Mouse (Mus musculus) myocyte (in vitro differentiated cells): ENCODE measurements around the gene Cyp2j13. TPM values are rescaled to one million over a fixed set of nuclear protein-coding genes. Genes with fewer than 3 reads are reported as not detected.
"Not testable (repeated sequence)": the region's sequence is repeated elsewhere in the genome, so short reads cannot be mapped to it uniquely, and the experiment has no call there.

ENCODE experiments used
- H3K27me3 ChIP-seq: one replicate; pipeline ENCODE4 v1.6.1; 2011; ENCODE audit not compliant: control insufficient read depth, insufficient read depth, insufficient read length
- H3K36me3 ChIP-seq: one replicate; pipeline ENCODE4 v1.6.1; 2011; ENCODE audit not compliant: control insufficient read depth, insufficient read depth
- H3K4me2 ChIP-seq: one replicate; pipeline ENCODE4 v1.6.1; 2011; ENCODE audit warnings: low read depth, control low read depth
- H3K4me3 ChIP-seq: one replicate; pipeline ENCODE4 v1.5.1; 2011; ENCODE audit warnings: mild to moderate bottlenecking, control low read depth, moderate library complexity
- H3K79me2 ChIP-seq: one replicate; pipeline ENCODE4 v1.6.1; 2011; ENCODE audit not compliant: control insufficient read depth, insufficient read depth
- H3ac ChIP-seq: one replicate; pipeline ENCODE4 v1.6.1; 2011; ENCODE audit not compliant: control insufficient read depth, insufficient read length
- CEBPB ChIP-seq: IDR thresholded peaks from 2 replicates; pipeline ENCODE4 v1.6.1; 2011; ENCODE audit warnings: mild to moderate bottlenecking, moderate library complexity; ENCODE audit not compliant: poor library complexity, insufficient read depth, severe bottlenecking
- E2F4 ChIP-seq: IDR thresholded peaks from one replicate; pipeline ENCODE4 v1.6.1; 2011; ENCODE audit warnings: mild to moderate bottlenecking, control low read depth, moderate library complexity; ENCODE audit not compliant: insufficient read depth
- MAX ChIP-seq: IDR thresholded peaks from one replicate; pipeline ENCODE4 v1.6.1; 2011; ENCODE audit warnings: low read depth, mild to moderate bottlenecking, control low read depth
- MYOD1 ChIP-seq, 3 experiments: IDR thresholded peaks; one replicate each; pipeline ENCODE4 v1.6.1; 2011; ENCODE audit warnings: control low read depth in 2 of 3, low read depth in 2 of 3, mild to moderate bottlenecking in 2 of 3, moderate library complexity in 1 of 3; ENCODE audit not compliant: insufficient read length in 2 of 3, control insufficient read depth in 1 of 3
- MYOG ChIP-seq, 3 experiments: IDR thresholded peaks; one replicate each; pipeline ENCODE4 v1.6.1; 2011; ENCODE audit warnings: control low read depth in 2 of 3, low read depth in 2 of 3, mild to moderate bottlenecking in 2 of 3; ENCODE audit not compliant: insufficient read length in 2 of 3, control insufficient read depth in 1 of 3, insufficient read depth in 1 of 3
- POLR2A ChIP-seq: IDR thresholded peaks from one replicate; pipeline ENCODE4 v1.6.1; 2011; ENCODE audit warnings: low read depth, mild to moderate bottlenecking, control low read depth, moderate library complexity; ENCODE audit not compliant: insufficient read length
- POLR2AphosphoS2 ChIP-seq: IDR thresholded peaks from one replicate; pipeline ENCODE4 v1.6.1; 2011; ENCODE audit warnings: low read depth, control low read depth; ENCODE audit not compliant: insufficient read length
- REST ChIP-seq: IDR thresholded peaks from one replicate; pipeline ENCODE4 v1.6.1; 2011; ENCODE audit warnings: mild to moderate bottlenecking, control low read depth, moderate library complexity; ENCODE audit not compliant: insufficient read depth, insufficient read length
- SRF ChIP-seq: IDR thresholded peaks from one replicate; pipeline ENCODE4 v1.6.1; 2011; ENCODE audit warnings: low read depth; ENCODE audit not compliant: control insufficient read depth, insufficient read length
- TCF12 ChIP-seq: IDR thresholded peaks from one replicate; pipeline ENCODE4 v1.6.1; 2011; ENCODE audit warnings: mild to moderate bottlenecking, control low read depth; ENCODE audit not compliant: poor library complexity, insufficient read depth, severe bottlenecking
- TCF3 ChIP-seq: IDR thresholded peaks from one replicate; pipeline ENCODE4 v1.6.1; 2011; ENCODE audit warnings: low read depth, control low read depth; ENCODE audit not compliant: insufficient read length
- USF1 ChIP-seq: IDR thresholded peaks from one replicate; pipeline ENCODE4 v1.6.1; 2011; ENCODE audit warnings: low read depth, mild to moderate bottlenecking, control low read depth, moderate library complexity
- polyA plus RNA-seq: library from polyadenylated mRNA; unstranded; fragments of >200 nt; fragmentation: generic; extraction: Trizol; gene quantifications from one replicate; pipeline ENCODE4 v1.2.1, GENCODE M21; 2012; ENCODE audit warnings: missing spikeins

Gene Cyp2j13
- not detected for polyA plus RNA-seq

DNA sequence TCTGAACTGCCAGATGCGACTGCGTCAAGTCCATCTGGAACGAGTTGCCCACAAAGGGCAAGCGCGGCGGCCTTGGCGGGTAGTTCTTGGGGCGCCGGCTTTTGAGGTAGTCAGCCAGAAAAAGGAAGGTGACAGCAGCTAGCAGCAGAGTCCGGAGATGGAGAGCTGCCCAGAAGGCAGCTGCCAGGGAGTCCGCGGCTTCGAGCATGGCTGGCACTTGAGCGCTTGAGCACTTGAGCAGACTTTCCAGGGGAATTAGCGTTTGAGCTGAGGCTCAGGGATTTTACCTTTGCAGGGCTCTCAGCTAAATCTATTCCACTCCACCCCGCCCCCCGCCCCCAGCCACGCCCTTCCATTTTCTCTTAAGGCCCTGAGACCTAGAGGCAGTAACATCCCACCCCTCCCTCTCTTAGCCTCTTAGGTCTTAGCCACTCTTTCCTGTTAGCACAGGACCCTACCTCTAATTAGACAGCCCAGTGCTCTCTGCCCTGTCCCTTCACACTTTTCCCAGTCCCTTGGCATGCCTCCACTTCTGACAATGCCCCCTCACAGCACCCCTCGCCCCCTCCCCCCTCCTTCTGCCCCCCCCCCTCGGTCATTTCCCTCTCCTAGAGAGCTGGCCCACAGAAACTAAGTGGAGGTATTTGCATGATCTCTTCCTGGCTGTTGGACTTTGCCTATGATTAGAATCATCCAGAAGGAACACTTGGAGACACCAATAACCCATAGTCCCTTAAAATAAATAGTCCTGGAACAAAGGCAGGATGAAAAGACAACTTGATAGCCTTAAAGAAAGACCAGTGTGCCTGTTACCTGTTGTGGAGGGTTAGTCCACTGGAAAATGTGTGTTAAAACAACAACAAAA, at the start of gene Cyp2j13:
Gene Cyp2j13, minus strand, starts transcription at position 286 of the 865 bp plus-strand sequence.
- no peak within 1 kb of the TSS for H3K4me3 ChIP-seq
- H3K27me3 ChIP-seq: no peaks in the 10 kb centered on the region
- no peak for TF ChIP-seq TCF12
- peak in 1 of 3 experiments; percentile 23 for TF ChIP-seq MYOG (IDR thresholded peaks at IDR 0.05; ENCODE audit: control insufficient read depth in 1 of 3, insufficient read depth in 1 of 3, insufficient read length in 2 of 3, low read depth in 2 of 3)
- TF ChIP-seq E2F4: no peak

DNA sequence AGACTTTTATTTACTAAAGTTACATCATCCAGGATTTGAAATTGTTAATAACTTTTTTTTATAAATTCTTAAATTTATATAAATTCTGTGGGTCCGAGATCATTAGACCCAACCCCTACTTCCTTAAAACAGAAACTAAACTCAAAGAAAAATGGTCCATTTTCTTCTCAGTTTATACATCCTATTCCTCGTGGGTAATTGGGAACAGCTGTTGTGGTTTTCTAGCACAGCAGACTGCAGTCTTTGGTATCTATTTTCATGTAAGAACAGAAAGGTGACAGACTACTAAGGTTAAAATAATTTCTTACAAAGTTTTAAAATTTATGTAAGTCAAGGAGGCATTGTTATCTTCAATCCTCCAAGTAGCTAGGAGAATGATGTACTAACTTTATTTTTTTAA, 19.5 kb upstream of the Cyp2j13 start:
- Histone ChIP-seq H3ac (no peak overlapping the region), H3K4me3 (no peak overlapping the region), H3K4me2 (peak overlapping the region; percentile 38), H3K79me2 (no peaks in the 10 kb centered on the region), H3K36me3 (no peaks in the 10 kb centered on the region), H3K27me3 (no peaks in the 10 kb centered on the region)
- TF ChIP-seq POLR2A (no peak), MAX (no peak), E2F4 (no peak), REST (no peak), TCF3 (no peak), SRF (no peak), MYOG (IDR thresholded peaks at IDR 0.05; ENCODE audit: control insufficient read depth in 1 of 3, insufficient read depth in 1 of 3, insufficient read length in 2 of 3, low read depth in 2 of 3) (no peak), CEBPB (no peak), MYOD1 (IDR thresholded peaks at IDR 0.05; ENCODE audit: control insufficient read depth in 1 of 3, insufficient read length in 2 of 3, low read depth in 2 of 3) (no peak), USF1 (no peak), POLR2AphosphoS2 (no peak), TCF12 (no peak)

More for the DNA sequence above, at the start of gene Cyp2j13:
- Histone ChIP-seq H3K36me3 (no peaks in the 10 kb centered on the region), H3ac (no peak within 1 kb of the TSS), H3K4me2 (no peak within 1 kb of the TSS), H3K79me2 (no peaks in the 10 kb centered on the region)

DNA sequence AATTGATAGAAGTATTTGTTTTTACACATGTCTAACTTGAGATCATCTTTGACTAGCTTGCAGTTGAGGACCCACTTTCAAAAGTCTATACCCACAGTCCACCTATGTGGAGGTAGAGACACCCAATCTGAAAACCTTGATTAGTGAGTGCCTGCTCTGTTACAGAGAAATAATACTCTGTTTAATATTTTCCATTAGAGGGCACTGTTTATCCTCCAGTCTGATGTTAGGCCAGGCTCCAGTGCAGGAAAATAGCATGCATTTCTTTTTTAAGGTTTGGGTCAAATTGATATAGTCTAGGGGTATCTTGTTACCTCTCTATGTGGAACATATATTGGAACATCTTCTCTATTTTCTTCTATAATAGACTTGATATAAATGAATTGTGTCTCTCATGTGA, 14.5 kb upstream of the Cyp2j13 start:
- Histone ChIP-seq H3K4me2 (no peak overlapping the region), H3K79me2 (no peaks in the 10 kb centered on the region), H3K36me3 (no peaks in the 10 kb centered on the region), H3K4me3 (no peak overlapping the region), H3K27me3 (no peaks in the 10 kb centered on the region), H3ac (no peak overlapping the region)
- no peak for TF ChIP-seq E2F4

DNA sequence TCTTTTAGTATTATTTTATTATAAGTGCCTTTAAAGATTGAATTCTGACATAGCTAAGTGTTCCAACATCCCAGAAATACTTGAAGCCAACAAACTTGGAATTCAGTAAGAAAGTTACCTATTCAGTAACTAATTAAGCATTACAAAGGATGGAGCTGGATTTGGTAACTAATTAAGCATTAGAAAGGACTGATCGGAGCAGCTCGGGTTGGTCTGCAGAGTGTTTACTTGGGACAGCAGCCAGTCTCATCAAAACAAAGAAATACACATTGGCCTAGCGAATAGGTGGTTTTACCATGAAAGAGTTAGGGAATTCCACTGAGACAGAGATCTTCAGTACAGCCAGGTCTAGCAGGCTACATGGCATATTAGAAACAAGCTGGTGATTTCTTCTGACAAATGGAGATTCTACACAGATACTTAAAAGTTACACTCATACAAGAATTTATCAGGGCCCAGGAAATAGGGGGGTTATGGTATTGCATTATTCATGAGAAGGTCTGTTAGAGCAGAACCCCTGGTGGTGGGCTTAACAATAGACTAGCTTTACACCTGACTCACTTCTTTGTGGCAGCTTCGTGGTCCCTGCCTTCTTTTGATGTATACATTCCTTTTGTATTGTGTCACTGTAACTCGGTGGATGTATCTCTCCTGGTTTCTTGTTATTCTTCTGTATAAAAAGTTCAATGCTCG, 12.2 kb upstream of the Cyp2j13 start:
- H3K27me3 ChIP-seq, H3K4me2 ChIP-seq, H3K4me3 ChIP-seq, H3K36me3 ChIP-seq, H3ac ChIP-seq, H3K79me2 ChIP-seq: not testable (repeated sequence)

DNA sequence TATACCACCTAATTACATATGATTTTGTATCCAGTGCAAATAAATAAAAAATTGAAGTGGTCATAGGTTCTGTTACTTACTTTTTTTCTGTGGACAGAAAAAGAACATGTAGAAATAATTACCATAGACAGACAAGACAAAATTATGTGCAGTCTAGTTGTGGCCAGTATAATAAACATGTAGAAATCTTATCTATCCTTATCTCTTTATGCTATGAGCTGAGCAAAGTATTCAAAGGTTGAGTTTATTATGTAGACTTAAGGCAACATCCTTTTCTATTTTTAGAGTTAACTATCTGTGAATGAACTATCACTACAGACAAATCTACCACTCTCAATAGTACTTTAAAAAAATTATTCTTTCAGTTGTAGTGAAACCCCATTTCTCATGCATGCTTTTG, 962 bp upstream of the Cyp2j13 start:
- H3K36me3 ChIP-seq: no peaks in the 10 kb centered on the region
- H3ac ChIP-seq: no peak overlapping the region
- TF ChIP-seq POLR2AphosphoS2 (no peak), MAX (no peak)
- no peak overlapping the region for H3K4me3 ChIP-seq
- H3K79me2 ChIP-seq: no peaks in the 10 kb centered on the region
- H3K27me3 ChIP-seq: no peaks in the 10 kb centered on the region
- no peak overlapping the region for H3K4me2 ChIP-seq

DNA sequence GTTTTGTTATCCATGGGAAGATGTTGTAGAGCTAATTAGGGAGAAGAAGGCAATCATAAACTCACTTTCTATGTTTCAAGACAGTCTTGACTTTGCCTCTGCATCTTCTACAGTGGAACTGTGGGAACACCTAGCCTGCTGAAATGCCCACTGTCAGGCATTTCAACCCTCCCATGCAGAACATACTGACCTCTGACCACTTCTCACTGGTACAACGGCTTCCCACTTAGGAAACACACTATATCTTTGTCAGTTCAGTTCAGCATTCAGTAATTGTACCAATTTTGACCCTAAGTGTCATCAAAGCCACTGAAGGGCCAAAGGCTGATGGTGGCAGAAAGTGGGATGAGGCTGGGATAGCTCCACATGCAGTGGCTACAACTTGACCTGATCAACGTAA, 15.3 kb downstream of the Cyp2j13 start:
- Histone ChIP-seq H3K79me2 (no peaks in the 10 kb centered on the region), H3K4me3 (no peak overlapping the region), H3ac (no peak overlapping the region), H3K36me3 (no peaks in the 10 kb centered on the region), H3K27me3 (no peaks in the 10 kb centered on the region), H3K4me2 (no peak overlapping the region)
- no peak for TF ChIP-seq E2F4
- TF ChIP-seq MAX: no peak
- TF ChIP-seq POLR2A: no peak
- TF ChIP-seq MYOD1 (IDR thresholded peaks at IDR 0.05; ENCODE audit: control insufficient read depth in 1 of 3, insufficient read length in 2 of 3, low read depth in 2 of 3): no peak
- no peak for TF ChIP-seq TCF12
- TF ChIP-seq CEBPB: no peak
- TF ChIP-seq SRF: no peak
- no peak for TF ChIP-seq USF1
- no peak for TF ChIP-seq POLR2AphosphoS2
- TF ChIP-seq REST: no peak
- TF ChIP-seq MYOG (IDR thresholded peaks at IDR 0.05; ENCODE audit: control insufficient read depth in 1 of 3, insufficient read depth in 1 of 3, insufficient read length in 2 of 3, low read depth in 2 of 3): no peak
- TF ChIP-seq TCF3: no peak
